Mouse (Mus musculus) ES-Bruce4 (cell line): Measurements from ENCODE around the gene Nagk. TPM values are rescaled to one million over a fixed set of nuclear protein-coding genes. Genes with fewer than 3 reads are reported as not detected.

Source experiments
- H3K27ac ChIP-seq: 2 replicates; pipeline ENCODE4 v1.5.1; 2012; ENCODE audit warnings: low read length, inconsistent platforms; ENCODE audit not compliant: insufficient read depth
- H3K27me3 ChIP-seq: 2 replicates; pipeline ENCODE4 v1.6.1; 2012; ENCODE audit warnings: mild to moderate bottlenecking, low read length, inconsistent platforms; ENCODE audit not compliant: control insufficient read depth, poor library complexity, insufficient read depth, severe bottlenecking
- H3K36me3 ChIP-seq: 2 replicates; pipeline ENCODE4 v1.6.1; 2012; ENCODE audit warnings: inconsistent platforms, mild to moderate bottlenecking, low read length, moderate library complexity; ENCODE audit not compliant: control insufficient read depth, poor library complexity, insufficient read depth, severe bottlenecking
- H3K4me1 ChIP-seq: one replicate; pipeline ENCODE4 v1.8.1; 2011; ENCODE audit warnings: low read length; ENCODE audit not compliant: control insufficient read depth, insufficient read depth
- H3K4me3 ChIP-seq: 2 replicates; pipeline ENCODE4 v1.5.1; 2011; ENCODE audit warnings: low read depth, mild to moderate bottlenecking, low read length
- H3K9ac ChIP-seq: 2 replicates; pipeline ENCODE4 v1.6.1; 2012; ENCODE audit warnings: low read depth, mild to moderate bottlenecking, inconsistent platforms; ENCODE audit not compliant: poor library complexity, severe bottlenecking
- H3K9me3 ChIP-seq: replicated peaks from 2 replicates; pipeline ENCODE4 v1.6.1; 2012; ENCODE audit warnings: mild to moderate bottlenecking, low read length, inconsistent platforms; ENCODE audit not compliant: control insufficient read depth, poor library complexity, insufficient read depth, severe bottlenecking
- CTCF ChIP-seq: IDR thresholded peaks from one replicate; pipeline ENCODE4 v1.8.1; 2011; ENCODE audit warnings: low read depth, low read length
- EP300 ChIP-seq: IDR thresholded peaks from 2 replicates; pipeline ENCODE4 v1.6.1; 2011; ENCODE audit warnings: low read depth, low read length; ENCODE audit not compliant: insufficient read depth
- POLR2A ChIP-seq: IDR thresholded peaks from one replicate; pipeline ENCODE4 v1.8.1; 2011; ENCODE audit warnings: low read length; ENCODE audit not compliant: insufficient read depth
- polyA plus RNA-seq: library from polyadenylated mRNA; stranded (reverse); fragments of >200 nt; gene quantifications from 2 replicates; pipeline ENCODE4 v1.2.4, GENCODE M21; 2011; ENCODE audit warnings: low read depth; ENCODE audit not compliant: missing spikeins, insufficient read depth, insufficient read length

The Nagk gene
- polyA plus RNA-seq, 1 experiment = 8.4 TPM

GRCm38 (mm10) chr6:83795492-83795900 lies 714 bp downstream of the Nagk start:
- H3K4me1 ChIP-seq = no peaks in the 10 kb centered on the region
- H3K27me3 ChIP-seq = no peaks in the 10 kb centered on the region
- no peak overlapping the region for H3K27ac ChIP-seq
- TF ChIP-seq POLR2A (no peak), EP300 (no peak), CTCF (no peak)
- peak overlapping the region; percentile 79 for H3K4me3 ChIP-seq
- H3K9ac ChIP-seq = peak overlapping the region; percentile 21
- H3K36me3 ChIP-seq = no peaks in the 10 kb centered on the region
- H3K9me3 ChIP-seq = no peaks in the 10 kb centered on the region

DNA sequence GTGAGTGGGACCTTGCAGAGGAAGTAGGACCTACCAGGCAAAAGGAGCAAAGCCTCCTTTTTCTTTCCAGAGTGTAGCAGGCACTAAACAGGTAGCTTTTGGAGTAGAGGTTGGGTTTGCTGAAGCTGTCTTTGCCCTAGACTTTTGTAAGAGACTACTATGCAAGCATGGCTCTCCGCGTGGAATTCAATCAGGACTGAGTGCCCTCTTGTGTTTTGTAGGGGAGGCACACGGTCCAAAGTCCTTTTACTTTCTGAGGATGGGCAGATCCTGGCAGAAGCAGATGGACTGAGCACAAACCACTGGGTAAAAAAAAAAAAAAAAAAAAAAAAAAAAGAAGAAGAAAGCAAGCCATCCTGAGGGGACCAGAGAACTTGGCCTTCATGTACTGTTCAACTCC lies 1.9 kb downstream of the Nagk start:
- Histone ChIP-seq H3K27ac (no peak overlapping the region), H3K27me3 (no peaks in the 10 kb centered on the region), H3K4me3 (no peak overlapping the region), H3K4me1 (no peaks in the 10 kb centered on the region), H3K9ac (no peak overlapping the region), H3K36me3 (no peaks in the 10 kb centered on the region), H3K9me3 (no peaks in the 10 kb centered on the region)
- TF ChIP-seq CTCF (no peak), EP300 (no peak)

GRCm38 (mm10) chr6:83802033-83802432 lies 7.3 kb downstream of the Nagk start:
- Histone ChIP-seq H3K4me1 (no peaks in the 10 kb centered on the region), H3K9ac (no peak overlapping the region), H3K4me3 (no peak overlapping the region), H3K27ac (no peak overlapping the region), H3K9me3 (no peaks in the 10 kb centered on the region), H3K36me3 (peaks cover 2% of the 10 kb centered on the region; the same call in 1 of the 2 replicates), H3K27me3 (no peaks in the 10 kb centered on the region)
- TF ChIP-seq POLR2A (no peak), CTCF (no peak), EP300 (no peak)

DNA sequence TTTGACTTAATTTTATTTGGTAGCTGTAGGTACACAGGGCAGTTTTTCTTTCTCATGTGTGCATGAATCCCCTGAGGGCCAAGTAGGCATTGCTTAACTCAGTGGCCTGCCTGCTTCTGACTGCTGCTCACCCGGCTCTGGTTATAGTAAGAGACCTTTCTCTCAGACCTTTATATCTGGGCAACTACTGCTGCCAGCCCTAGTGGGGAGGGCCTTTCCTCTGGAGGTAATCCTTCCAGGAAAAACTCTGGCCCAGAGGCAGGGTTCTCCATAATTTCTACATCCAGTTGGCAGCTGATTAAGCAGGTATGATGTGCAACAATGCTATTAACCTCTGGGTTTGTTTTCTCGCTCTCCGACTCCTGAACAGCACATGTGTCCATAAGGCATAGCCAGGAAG lies 8.1 kb downstream of the Nagk start:
- no peaks in the 10 kb centered on the region for H3K9me3 ChIP-seq
- H3K9ac ChIP-seq = no peak overlapping the region
- H3K4me1 ChIP-seq = no peaks in the 10 kb centered on the region
- TF ChIP-seq CTCF = no peak
- TF ChIP-seq POLR2A = no peak
- TF ChIP-seq EP300 = no peak
- H3K27ac ChIP-seq = no peak overlapping the region
- H3K36me3 ChIP-seq = peaks cover 2% of the 10 kb centered on the region; the same call in 1 of the 2 replicates
- H3K4me3 ChIP-seq = no peak overlapping the region
- no peaks in the 10 kb centered on the region for H3K27me3 ChIP-seq

GRCm38 (mm10) chr6:83815801-83816200 lies 21.0 kb downstream of the Nagk start:
- Histone ChIP-seq H3K36me3 (peaks cover 6% of the 10 kb centered on the region), H3K9ac (no peak overlapping the region)
- TF ChIP-seq EP300 = no peak
- TF ChIP-seq CTCF = peak; percentile 10

DNA sequence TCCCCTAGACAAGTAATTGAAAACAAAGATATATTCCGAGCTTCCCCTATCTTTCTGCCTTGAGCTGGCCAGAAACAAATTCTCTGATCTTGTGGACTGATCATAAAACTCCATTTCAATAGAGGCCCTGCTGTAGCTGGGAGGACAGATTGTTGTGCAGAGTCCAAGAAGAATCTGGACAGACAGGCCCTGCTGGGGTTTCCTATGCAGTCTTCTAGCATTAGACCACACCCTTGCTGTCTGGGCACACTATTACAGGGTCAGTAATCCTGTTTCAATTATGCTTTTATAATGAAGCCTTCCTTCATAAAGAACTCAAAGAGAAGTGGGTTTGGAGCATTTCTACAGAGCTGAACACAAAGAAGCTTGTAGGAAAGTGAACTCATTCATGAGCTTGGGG lies 24.2 kb downstream of the Nagk start:
- no peaks in the 10 kb centered on the region; the same call in 1 of the 2 replicates for H3K36me3 ChIP-seq
- TF ChIP-seq CTCF (no peak), POLR2A (no peak), EP300 (no peak)

More at GRCm38 (mm10) chr6:83815801-83816200, 21.0 kb downstream of the Nagk start:
- no peak overlapping the region for H3K27ac ChIP-seq
- H3K27me3 ChIP-seq = no peaks in the 10 kb centered on the region
- H3K9me3 ChIP-seq = no peaks in the 10 kb centered on the region
- H3K4me3 ChIP-seq = no peak overlapping the region
- no peaks in the 10 kb centered on the region for H3K4me1 ChIP-seq

More for the DNA sequence above, 24.2 kb downstream of the Nagk start:
- no peak overlapping the region for H3K4me3 ChIP-seq
- H3K27ac ChIP-seq = no peak overlapping the region; the same call in 1 of the 2 replicates
- H3K27me3 ChIP-seq = no peaks in the 10 kb centered on the region
- H3K9ac ChIP-seq = no peak overlapping the region
- no peaks in the 10 kb centered on the region for H3K9me3 ChIP-seq
- no peaks in the 10 kb centered on the region for H3K4me1 ChIP-seq
